Mouse (Mus musculus) common myeloid progenitor, adult 5-6 weeks (primary cell): Measurements from ENCODE around the gene Esp8. TPM values are rescaled to one million over a fixed set of nuclear protein-coding genes. Genes with fewer than 3 reads are reported as not detected.
"Not testable (repeated sequence)": the region's sequence is repeated elsewhere in the genome, so short reads cannot be mapped to it uniquely, and the experiment has no call there.

Experiments used
- ATAC-seq: replicated peaks from 2 replicates; pipeline ENCODE4 v1.8.0; 2016; ENCODE audit warnings: low read depth, mild to moderate bottlenecking, moderate TSS enrichment, inconsistent platforms; ENCODE audit not compliant: poor library complexity, severe bottlenecking
- total RNA-seq: library from RNA; stranded (forward); fragments of 200-1000, 187-1606 nt; gene quantifications from 2 replicates; pipeline ENCODE4 v1.2.3, GENCODE M21; 2017

Esp8 gene
- total RNA-seq: not detected in 2 replicates

DNA sequence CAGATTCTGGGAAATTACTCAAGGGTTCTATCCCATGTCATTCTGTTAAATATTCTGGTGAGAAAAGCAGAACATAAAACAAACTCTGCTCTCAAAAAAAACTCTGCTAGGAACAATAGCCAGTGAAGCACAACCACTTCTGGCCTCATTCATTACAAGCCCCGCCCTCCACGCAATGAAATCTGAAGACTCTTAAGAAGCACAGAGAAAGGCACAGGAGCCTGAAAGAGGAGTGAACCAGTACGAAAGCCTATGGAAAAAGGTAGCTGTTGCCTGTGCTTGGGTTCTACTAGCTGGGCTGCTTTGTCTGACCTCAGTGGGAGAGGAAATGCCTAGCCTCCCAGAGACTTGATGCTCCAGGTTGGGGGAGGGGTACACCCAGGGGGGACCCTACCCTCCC is at the start of gene Esp8:
Gene Esp8 (plus strand): TSS at position 205 of the 400 bp plus-strand sequence.
- ATAC-seq: no peak

GRCm38 (mm10) chr17:40483566-40483965 is 36.3 kb upstream of the Esp8 start:
- ATAC-seq: not testable (repeated sequence)

- ATAC-seq: not testable (repeated sequence)
Observed at GRCm38 (mm10) chr17:40495468-40496185, 24.2 kb upstream of the Esp8 start.

- ATAC-seq: no peak
Observed at GRCm38 (mm10) chr17:40529813-40530212, 10.0 kb downstream of the Esp8 start.

DNA sequence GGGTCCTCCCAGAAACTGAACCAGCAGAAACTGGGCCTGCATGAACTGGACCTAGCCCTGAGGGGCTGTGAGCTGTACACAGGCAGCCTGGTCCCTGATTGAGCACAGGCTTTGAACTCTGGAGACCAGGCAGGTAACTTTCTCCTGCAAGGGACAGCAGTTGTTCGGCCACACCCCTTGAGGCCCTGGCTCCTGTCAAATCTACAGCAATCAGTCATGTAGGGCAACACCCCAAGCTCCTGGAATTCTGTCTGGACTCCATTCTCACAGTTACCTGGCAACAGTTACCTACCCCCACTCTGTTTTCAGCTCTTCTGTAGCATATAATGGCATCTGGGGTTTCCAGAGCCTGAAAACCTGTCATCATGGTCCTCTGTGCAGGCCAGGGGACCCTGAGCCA is 11.3 kb downstream of the Esp8 start:
- ATAC-seq: no peak

- ATAC-seq: not testable (repeated sequence)
Observed at GRCm38 (mm10) chr17:40547005-40547404, 27.2 kb downstream of the Esp8 start.

DNA sequence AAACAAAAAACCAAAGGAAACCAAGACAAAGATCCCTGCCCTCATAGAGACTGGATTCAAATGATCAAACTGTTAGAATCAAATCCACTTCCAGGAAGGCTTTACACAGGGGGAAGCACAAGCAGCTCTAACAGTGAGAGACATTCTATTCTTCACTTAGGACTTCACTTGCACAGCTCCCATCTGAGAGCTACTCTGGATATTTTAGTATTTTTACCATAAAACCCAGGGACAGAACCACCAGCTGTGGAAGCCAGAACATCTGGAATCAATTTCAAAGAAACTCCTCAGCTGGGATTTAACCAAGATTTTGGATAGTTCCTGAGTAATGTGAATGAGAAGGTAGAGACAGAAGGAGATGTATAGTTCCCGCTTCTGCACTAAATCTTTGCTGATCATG is 33.6 kb downstream of the Esp8 start:
- ATAC-seq: no peak

DNA sequence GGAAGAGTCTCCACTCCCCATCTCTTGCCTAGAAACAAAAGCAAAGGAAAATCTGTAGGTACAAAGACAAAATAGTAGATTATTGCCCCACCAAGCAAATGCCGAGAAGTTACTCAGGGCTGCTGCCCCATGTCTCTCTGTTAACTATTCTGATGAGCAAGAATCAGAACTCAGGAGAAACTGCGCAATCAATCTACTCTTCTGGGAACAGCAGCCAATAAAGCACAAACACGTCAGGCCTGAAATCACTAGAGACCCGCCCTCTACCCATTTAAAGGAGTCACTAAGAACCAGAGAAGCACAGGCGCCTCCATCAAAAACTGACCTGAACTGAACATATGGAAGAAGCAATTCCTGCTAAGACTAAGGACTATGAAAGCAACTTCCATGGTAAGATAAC is 41.4 kb downstream of the Esp8 start, which contains the start of gene Esp6:
Gene Esp6 (plus strand): TSS at position 301 of the 400 bp plus-strand sequence.
- no peak for ATAC-seq

Other genes starting within 250 kb of the Esp8 start
- gene Crisp1, start 200.8 kb upstream of the Esp8 start, total RNA-seq: not detected in 2 replicates
- gene Esp6, start 41.5 kb downstream of the Esp8 start, total RNA-seq: not detected in 2 replicates
- not detected in 2 replicates for gene Esp4, start 78.6 kb downstream of the Esp8 start, total RNA-seq
- gene Esp3, start 112.1 kb downstream of the Esp8 start, total RNA-seq: not detected in 2 replicates
- not detected in 2 replicates for gene Esp1, start 207.1 kb downstream of the Esp8 start, total RNA-seq